Mouse (Mus musculus) frontal cortex, adult 2 months (tissue): ENCODE data around the gene Creb3l1. TPM values are rescaled to one million over a fixed set of nuclear protein-coding genes. Genes with fewer than 3 reads are reported as not detected.

ENCODE experiments used
- DNase-seq, 2 experiments: peaks; one replicate each; pipeline ENCODE4 v3.0.0; 2022; ENCODE audit warnings: low spot score in 1 of 2; ENCODE audit errors: extremely low spot score in 1 of 2
- polyA plus RNA-seq: library from polyadenylated mRNA; depleted of rRNA; stranded (reverse); fragments of >200 nt; gene quantifications from 2 replicates; pipeline ENCODE4 v1.2.3, GENCODE M21; 2012

Gene Creb3l1
- polyA plus RNA-seq, 1 experiment: 1.7 TPM

GRCm38 (mm10) chr2:91971231-91972097 is 52.8 kb downstream of the Creb3l1 start:
- DNase-seq: peak; percentile 75 to 78

GRCm38 (mm10) chr2:91967962-91968361 is 56.3 kb downstream of the Creb3l1 start:
- no peak for DNase-seq

- no peak for DNase-seq
Observed at GRCm38 (mm10) chr2:91966367-91966766, 57.9 kb downstream of the Creb3l1 start.

GRCm38 (mm10) chr2:91965417-91965816 is 58.9 kb downstream of the Creb3l1 start:
- no peak for DNase-seq

- DNase-seq: peak in 1 of 2 experiments; percentile 7
Observed at GRCm38 (mm10) chr2:91964610-91965204, 59.6 kb downstream of the Creb3l1 start.

- peak; percentile 86 to 97 for DNase-seq
Observed at GRCm38 (mm10) chr2:91963443-91963932, 60.8 kb downstream of the Creb3l1 start.

- no peak for DNase-seq
Observed at GRCm38 (mm10) chr2:91962864-91963401, 61.4 kb downstream of the Creb3l1 start.

GRCm38 (mm10) chr2:91961901-91962761 is 62.2 kb downstream of the Creb3l1 start:
- no peak for DNase-seq

- DNase-seq: no peak
Observed at GRCm38 (mm10) chr2:91960459-91960858, 63.8 kb downstream of the Creb3l1 start.

GRCm38 (mm10) chr2:91959544-91960410 is 64.5 kb downstream of the Creb3l1 start:
- DNase-seq: no peak

GRCm38 (mm10) chr2:91958701-91959457 is 65.4 kb downstream of the Creb3l1 start:
- peak in 1 of 2 experiments; percentile 71 for DNase-seq

- DNase-seq: no peak
Observed at GRCm38 (mm10) chr2:91958049-91958448, 66.3 kb downstream of the Creb3l1 start.

- peak; percentile 92 to 94 for DNase-seq
Observed at GRCm38 (mm10) chr2:91957096-91957495, 67.2 kb downstream of the Creb3l1 start.

- no peak for DNase-seq
Observed at GRCm38 (mm10) chr2:91955875-91956274, 68.4 kb downstream of the Creb3l1 start.

GRCm38 (mm10) chr2:91955121-91955591 is 69.1 kb downstream of the Creb3l1 start:
- no peak for DNase-seq

GRCm38 (mm10) chr2:91953825-91954224 is 70.5 kb downstream of the Creb3l1 start:
- DNase-seq: no peak

GRCm38 (mm10) chr2:91950275-91951085 is 73.8 kb downstream of the Creb3l1 start:
- no peak for DNase-seq
